Mouse (Mus musculus): ENCODE measurements at regions not wholly inside any gene's neighbourhood (a gene's known extent, or its start where the extent isn't known, plus 50 kb on each side); places are given as distances from the start of the nearest gene placed in this dataset.

DNA sequence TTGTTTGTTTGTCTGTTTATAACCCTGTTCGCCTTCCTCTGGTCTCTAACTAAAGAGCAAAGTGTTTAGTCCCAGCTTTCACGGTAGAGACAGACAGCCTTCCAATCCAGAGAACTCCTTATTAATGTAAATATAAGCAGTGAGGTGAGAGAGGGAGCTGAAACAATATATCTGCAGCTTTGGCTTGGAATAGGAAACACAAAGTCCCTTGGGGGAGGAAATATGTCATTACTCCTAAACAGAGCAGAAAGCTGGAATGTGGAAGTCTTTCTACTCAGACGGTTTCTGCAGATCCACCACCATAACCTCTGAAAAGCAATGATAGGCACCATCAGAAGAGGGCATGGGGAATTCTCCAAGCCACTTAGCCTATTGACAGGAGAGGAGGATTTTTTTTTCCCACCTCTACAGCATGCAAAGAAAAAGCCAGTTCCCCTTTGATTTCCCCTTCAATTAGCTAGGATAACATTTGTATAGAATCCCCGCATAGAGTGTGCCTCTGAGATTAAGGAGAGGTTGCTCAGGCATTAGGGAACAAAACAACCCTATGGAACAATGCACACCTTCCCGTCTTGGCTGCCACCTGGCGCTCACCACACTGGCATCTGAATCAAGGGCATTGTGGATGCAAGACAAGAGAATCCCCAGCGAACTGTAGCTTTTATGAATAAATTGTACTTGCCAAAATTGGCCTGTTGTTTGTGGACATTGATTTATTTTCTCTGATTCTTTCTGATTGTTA, 281.9 kb upstream of the Kirrel3 start:
- 41% methylated on average over 7 of the region's 7 CpGs for WGBS
- Histone ChIP-seq H3K4me1 (ENCODE audit: control insufficient read depth, insufficient read depth, low read length) (0 out of 2 replicates have a peak, but pooled peaks cover 3% of the 10 kb centered on the region), H3K36me3 (ENCODE audit: control insufficient read depth, insufficient read depth) (no peaks in the 10 kb centered on the region), H3K27me3 (ENCODE audit: control insufficient read depth, insufficient read depth, low read length) (no peaks in the 10 kb centered on the region), H3K9me3 (replicated peaks; ENCODE audit: control insufficient read depth, low read length) (no peaks in the 10 kb centered on the region), H3K27ac (ENCODE audit: low read length) (no peak overlapping the region), H3K4me3 (ENCODE audit: low read length) (no peak overlapping the region), H3K4me2 (ENCODE audit: low read depth, low read length) (no peak overlapping the region), H3K9ac (ENCODE audit: low read length) (no peak overlapping the region)
- ATAC-seq (replicated peaks; ENCODE audit: extremely low read depth, insufficient read depth, low FRiP score): no peak

GRCm38 (mm10) chr9:34204479-34204878, 281.2 kb upstream of the Kirrel3 start:
- Histone ChIP-seq H3K4me3 (ENCODE audit: low read length) (no peak overlapping the region), H3K27ac (ENCODE audit: low read length) (no peak overlapping the region), H3K9ac (ENCODE audit: low read length) (no peak overlapping the region), H3K27me3 (ENCODE audit: control insufficient read depth, insufficient read depth, low read length) (no peaks in the 10 kb centered on the region), H3K9me3 (replicated peaks; ENCODE audit: control insufficient read depth, low read length) (no peaks in the 10 kb centered on the region), H3K4me2 (ENCODE audit: low read depth, low read length) (no peak overlapping the region), H3K4me1 (ENCODE audit: control insufficient read depth, insufficient read depth, low read length) (0 out of 2 replicates have a peak, but pooled peaks cover 3% of the 10 kb centered on the region), H3K36me3 (ENCODE audit: control insufficient read depth, insufficient read depth) (no peaks in the 10 kb centered on the region)
- no peak for ATAC-seq (replicated peaks; ENCODE audit: extremely low read depth, insufficient read depth, low FRiP score)
- WGBS: 46% methylated on average over 2 of the region's 2 CpGs

DNA sequence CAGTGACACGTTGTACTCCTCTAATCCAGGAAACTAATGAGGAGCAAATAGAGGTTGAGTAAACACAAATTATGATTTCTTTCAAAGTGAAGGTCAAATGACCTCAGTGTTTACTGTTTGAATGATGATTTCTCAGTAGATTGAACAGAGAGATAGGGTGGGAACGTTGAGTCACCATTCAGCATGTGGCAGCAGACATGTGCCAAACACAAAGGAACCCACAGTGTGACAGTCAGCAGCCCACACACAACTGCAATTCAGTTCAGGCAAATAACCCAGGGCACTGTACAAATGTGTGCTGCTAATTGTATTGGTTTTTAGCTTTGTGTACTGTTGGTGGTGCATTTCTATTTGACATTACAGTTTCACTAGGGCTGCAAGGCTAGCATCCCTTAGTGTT, 254.1 kb upstream of the Kirrel3 start:
- Histone ChIP-seq H3K27me3 (ENCODE audit: control insufficient read depth, insufficient read depth, low read length) (no peaks in the 10 kb centered on the region), H3K9me3 (replicated peaks; ENCODE audit: control insufficient read depth, low read length) (no peaks in the 10 kb centered on the region), H3K36me3 (ENCODE audit: control insufficient read depth, insufficient read depth) (no peaks in the 10 kb centered on the region), H3K4me1 (ENCODE audit: control insufficient read depth, insufficient read depth, low read length) (no peaks in the 10 kb centered on the region), H3K27ac (ENCODE audit: low read length) (no peak overlapping the region), H3K4me3 (ENCODE audit: low read length) (no peak overlapping the region), H3K9ac (ENCODE audit: low read length) (no peak overlapping the region), H3K4me2 (ENCODE audit: low read depth, low read length) (no peak overlapping the region)
- WGBS: 36% methylated on average over 2 of the region's 2 CpGs
- ATAC-seq (replicated peaks; ENCODE audit: extremely low read depth, insufficient read depth, low FRiP score): no peak

- H3K27me3 ChIP-seq (ENCODE audit: control insufficient read depth, insufficient read depth, low read length): no peaks in the 10 kb centered on the region
- no peak overlapping the region for H3K4me3 ChIP-seq (ENCODE audit: low read length)
- H3K4me1 ChIP-seq (ENCODE audit: control insufficient read depth, insufficient read depth, low read length): no peaks in the 10 kb centered on the region
- no peak overlapping the region for H3K4me2 ChIP-seq (ENCODE audit: low read depth, low read length)
- H3K9ac ChIP-seq (ENCODE audit: low read length): no peak overlapping the region
- H3K36me3 ChIP-seq (ENCODE audit: control insufficient read depth, insufficient read depth): no peaks in the 10 kb centered on the region
- ATAC-seq (replicated peaks; ENCODE audit: extremely low read depth, insufficient read depth, low FRiP score): no peak
- no peaks in the 10 kb centered on the region for H3K9me3 ChIP-seq (replicated peaks; ENCODE audit: control insufficient read depth, low read length)
- H3K27ac ChIP-seq (ENCODE audit: low read length): no peak overlapping the region
Observed at GRCm38 (mm10) chr9:34234734-34235133, 251.0 kb upstream of the Kirrel3 start.

DNA sequence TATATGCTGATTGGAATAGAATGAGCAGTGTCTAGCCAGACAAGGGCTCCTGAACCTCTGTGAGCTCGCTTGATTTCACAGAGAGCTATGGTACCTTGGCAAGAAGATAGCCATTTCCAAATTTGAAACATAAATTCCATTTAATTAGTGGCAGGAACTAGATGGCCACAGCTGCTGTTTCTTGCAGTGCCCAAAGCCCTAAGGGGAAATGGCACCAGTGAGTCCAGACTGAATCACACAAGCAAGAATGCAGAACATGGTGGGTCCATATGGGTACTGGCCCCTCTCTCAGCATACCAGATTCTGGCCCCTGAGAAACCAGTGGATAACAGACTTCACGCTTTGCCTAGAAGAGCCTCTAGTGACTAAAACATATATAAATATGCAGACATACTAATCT, 246.2 kb upstream of the Kirrel3 start:
- Histone ChIP-seq H3K9me3 (replicated peaks; ENCODE audit: control insufficient read depth, low read length) (no peaks in the 10 kb centered on the region), H3K27ac (ENCODE audit: low read length) (no peak overlapping the region), H3K27me3 (ENCODE audit: control insufficient read depth, insufficient read depth, low read length) (no peaks in the 10 kb centered on the region), H3K36me3 (ENCODE audit: control insufficient read depth, insufficient read depth) (no peaks in the 10 kb centered on the region), H3K4me1 (ENCODE audit: control insufficient read depth, insufficient read depth, low read length) (no peaks in the 10 kb centered on the region), H3K4me2 (ENCODE audit: low read depth, low read length) (no peak overlapping the region), H3K9ac (ENCODE audit: low read length) (no peak overlapping the region), H3K4me3 (ENCODE audit: low read length) (no peak overlapping the region)
- ATAC-seq (replicated peaks; ENCODE audit: extremely low read depth, insufficient read depth, low FRiP score): no peak
- 78% methylated on average over 2 of the region's 2 CpGs for WGBS

- H3K27me3 ChIP-seq (ENCODE audit: control insufficient read depth, insufficient read depth, low read length): no peaks in the 10 kb centered on the region
- no peak for ATAC-seq (replicated peaks; ENCODE audit: extremely low read depth, insufficient read depth, low FRiP score)
- no peak overlapping the region for H3K4me3 ChIP-seq (ENCODE audit: low read length)
- no peaks in the 10 kb centered on the region for H3K4me1 ChIP-seq (ENCODE audit: control insufficient read depth, insufficient read depth, low read length)
- no peak overlapping the region for H3K27ac ChIP-seq (ENCODE audit: low read length)
- no peaks in the 10 kb centered on the region for H3K9me3 ChIP-seq (replicated peaks; ENCODE audit: control insufficient read depth, low read length)
- 77% methylated on average over 2 of the region's 2 CpGs for WGBS
- H3K4me2 ChIP-seq (ENCODE audit: low read depth, low read length): no peak overlapping the region
- no peaks in the 10 kb centered on the region for H3K36me3 ChIP-seq (ENCODE audit: control insufficient read depth, insufficient read depth)
- no peak overlapping the region for H3K9ac ChIP-seq (ENCODE audit: low read length)
Observed at GRCm38 (mm10) chr9:34243674-34244073, 242.0 kb upstream of the Kirrel3 start.

DNA sequence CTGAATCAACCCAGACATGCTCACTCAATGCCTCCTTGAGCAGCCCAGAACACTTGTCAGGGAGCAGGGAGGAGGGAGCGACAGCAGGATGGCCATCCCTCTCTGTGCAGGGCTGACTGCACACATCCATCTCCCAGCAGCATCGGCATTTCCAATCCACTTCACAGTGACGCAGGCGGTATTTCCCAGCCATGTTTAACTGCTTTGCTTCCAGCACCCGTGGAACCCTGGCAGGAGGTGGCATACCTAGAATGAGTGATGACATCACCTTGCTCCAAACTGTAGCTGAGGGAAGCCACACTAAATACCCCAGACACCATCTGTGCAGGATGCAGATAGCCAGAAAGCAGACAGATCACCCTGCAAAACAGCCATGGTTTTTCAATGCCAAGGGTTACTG, 241.1 kb upstream of the Kirrel3 start:
- Histone ChIP-seq H3K36me3 (ENCODE audit: control insufficient read depth, insufficient read depth) (no peaks in the 10 kb centered on the region), H3K9ac (ENCODE audit: low read length) (no peak overlapping the region), H3K4me3 (ENCODE audit: low read length) (no peak overlapping the region), H3K9me3 (replicated peaks; ENCODE audit: control insufficient read depth, low read length) (no peaks in the 10 kb centered on the region), H3K4me2 (ENCODE audit: low read depth, low read length) (no peak overlapping the region), H3K27me3 (ENCODE audit: control insufficient read depth, insufficient read depth, low read length) (no peaks in the 10 kb centered on the region), H3K4me1 (ENCODE audit: control insufficient read depth, insufficient read depth, low read length) (no peaks in the 10 kb centered on the region), H3K27ac (ENCODE audit: low read length) (no peak overlapping the region)
- 63% methylated on average over 5 of the region's 5 CpGs for WGBS
- no peak for ATAC-seq (replicated peaks; ENCODE audit: extremely low read depth, insufficient read depth, low FRiP score)

GRCm38 (mm10) chr9:34252796-34253195, 232.9 kb upstream of the Kirrel3 start:
- Histone ChIP-seq H3K27me3 (ENCODE audit: control insufficient read depth, insufficient read depth, low read length) (no peaks in the 10 kb centered on the region), H3K36me3 (ENCODE audit: control insufficient read depth, insufficient read depth) (no peaks in the 10 kb centered on the region), H3K4me2 (ENCODE audit: low read depth, low read length) (no peak overlapping the region), H3K9me3 (replicated peaks; ENCODE audit: control insufficient read depth, low read length) (no peaks in the 10 kb centered on the region), H3K4me1 (ENCODE audit: control insufficient read depth, insufficient read depth, low read length) (no peaks in the 10 kb centered on the region), H3K9ac (ENCODE audit: low read length) (no peak overlapping the region), H3K27ac (ENCODE audit: low read length) (no peak overlapping the region), H3K4me3 (ENCODE audit: low read length) (no peak overlapping the region)
- 61% methylated on average over 2 of the region's 2 CpGs for WGBS
- no peak for ATAC-seq (replicated peaks; ENCODE audit: extremely low read depth, insufficient read depth, low FRiP score)

DNA sequence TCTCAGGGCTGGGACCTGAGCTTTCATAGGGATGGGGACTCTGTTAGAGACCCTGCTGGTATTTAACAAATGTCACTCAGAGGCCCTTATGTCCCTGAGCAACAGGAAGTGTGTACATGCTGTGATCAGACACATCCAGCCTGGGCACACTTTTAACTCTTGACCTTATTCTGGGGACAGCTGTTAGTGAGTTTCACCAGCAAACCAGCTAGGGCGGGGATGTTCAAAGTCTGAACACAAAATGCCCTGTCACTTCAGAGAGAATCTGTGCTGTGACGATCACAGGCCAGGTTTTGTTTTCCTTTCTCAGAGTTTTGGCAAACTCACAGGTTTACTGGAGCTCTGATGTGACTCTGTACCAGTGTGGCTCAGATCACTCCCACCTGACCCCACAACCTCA, 227.2 kb upstream of the Kirrel3 start:
- Histone ChIP-seq H3K4me1 (ENCODE audit: control insufficient read depth, insufficient read depth, low read length) (no peaks in the 10 kb centered on the region), H3K36me3 (ENCODE audit: control insufficient read depth, insufficient read depth) (no peaks in the 10 kb centered on the region), H3K4me3 (ENCODE audit: low read length) (no peak overlapping the region), H3K27ac (ENCODE audit: low read length) (no peak overlapping the region), H3K9me3 (replicated peaks; ENCODE audit: control insufficient read depth, low read length) (no peaks in the 10 kb centered on the region), H3K4me2 (ENCODE audit: low read depth, low read length) (no peak overlapping the region), H3K9ac (ENCODE audit: low read length) (no peak overlapping the region), H3K27me3 (ENCODE audit: control insufficient read depth, insufficient read depth, low read length) (no peaks in the 10 kb centered on the region)
- WGBS: 58% methylated on average over 2 of the region's 2 CpGs
- no peak for ATAC-seq (replicated peaks; ENCODE audit: extremely low read depth, insufficient read depth, low FRiP score)
